Mouse (Mus musculus): ENCODE measurements around the gene Cdc26. TPM values are rescaled to one million over a fixed set of nuclear protein-coding genes. Genes with fewer than 3 reads are reported as not detected.

Cdc26 gene
- total and polyA plus RNA-seq, 3 experiments, result 78.2 to 258 (median 125) TPM

- Histone ChIP-seq H3K27me3 (replicated peaks) (no peaks in the 10 kb centered on the region), H3K9ac (ENCODE audit: insufficient read depth, low read depth) (no peak overlapping the region), H3K4me1 (ENCODE audit: control insufficient read depth in 1 of 2, insufficient read depth in 2 of 2) (peaks cover 0 to 12% of the 10 kb centered on the region in 2 experiments; a peak in 2 of 4 replicates), H3K9me3 (replicated peaks; ENCODE audit: low read length) (peaks cover 3% of the 10 kb centered on the region), H3K27ac (ENCODE audit: insufficient read depth, low read depth) (no peak overlapping the region), H3K36me3 (replicated peaks in 1 of 2; ENCODE audit: control insufficient read depth in 1 of 2, insufficient read depth in 1 of 2, low read length in 1 of 2) (no peaks in the 10 kb centered on the region), H3K79me2 (replicated peaks; ENCODE audit: control insufficient read depth, extremely low read depth, insufficient read depth, poor library complexity, severe bottlenecking) (no peaks in the 10 kb centered on the region), H3K4me3 (replicated peaks in 1 of 3; ENCODE audit: low read depth in 2 of 3, low read length in 2 of 3, poor library complexity in 1 of 3) (no peak overlapping the region), H3K4me2 (ENCODE audit: insufficient read depth, low read depth, poor library complexity, severe bottlenecking) (no peak overlapping the region)
- no peak for DNase-seq (ENCODE audit: extremely low read depth)
- TF ChIP-seq MAFK (IDR thresholded peaks at IDR 0.05; ENCODE audit: insufficient replicate concordance, low read length), result no peak
- TF ChIP-seq USF2 (conservative IDR thresholded peaks at IDR 0.05; ENCODE audit: low read depth, low read length), result no peak
- TF ChIP-seq MAZ (IDR thresholded peaks at IDR 0.05; ENCODE audit: low read depth, low read length), result no peak
- no peak for TF ChIP-seq GABPA (IDR thresholded peaks at IDR 0.05; ENCODE audit: insufficient replicate concordance, low read depth, low read length)
- TF ChIP-seq ZMIZ1 (IDR thresholded peaks at IDR 0.05; ENCODE audit: low read depth, low read length), result no peak
- no peak for TF ChIP-seq EP300 (IDR thresholded peaks at IDR 0.05; ENCODE audit: low read length)
- no peak for TF ChIP-seq KAT2A (IDR thresholded peaks at IDR 0.05; ENCODE audit: insufficient replicate concordance, low read length)
- no peak for TF ChIP-seq ELF1 (IDR thresholded peaks at IDR 0.05; ENCODE audit: low read depth, low read length)
- TF ChIP-seq USF1 (IDR thresholded peaks at IDR 0.05; ENCODE audit: low read depth, low read length), result no peak
- TF ChIP-seq CHD2 (IDR thresholded peaks at IDR 0.05; ENCODE audit: low read length), result no peak
- TF ChIP-seq POLR2A (IDR thresholded peaks at IDR 0.05; ENCODE audit: low read depth, low read length), result no peak
- no peak for TF ChIP-seq MAX (IDR thresholded peaks at IDR 0.05; ENCODE audit: low read length)
- dilution Hi-C loops (cut with MboI; ENCODE audit: extremely low pct_ligation_motif_present, extremely low pct_unique_long_range_greater_than_20kb, low sequenced_read_pairs), result no loop called here
- in situ Hi-C loops (cut with MboI; ENCODE audit: low pct_ligation_motif_present, low pct_unique_long_range_greater_than_20kb, low sequenced_read_pairs), result no loop called here
Observed at GRCm38 (mm10) chr4:62440544-62440943, 32.1 kb upstream of the Cdc26 start.

GRCm38 (mm10) chr4:62439793-62440192 is 31.4 kb upstream of the Cdc26 start:
- Histone ChIP-seq H3K9me3 (replicated peaks; ENCODE audit: low read length) (peaks cover 3% of the 10 kb centered on the region), H3K79me2 (replicated peaks; ENCODE audit: control insufficient read depth, extremely low read depth, insufficient read depth, poor library complexity, severe bottlenecking) (no peaks in the 10 kb centered on the region), H3K4me1 (ENCODE audit: control insufficient read depth in 1 of 2, insufficient read depth in 2 of 2) (peaks cover 0 to 18% of the 10 kb centered on the region in 2 experiments; a peak in 3 of 4 replicates), H3K4me2 (ENCODE audit: insufficient read depth, low read depth, poor library complexity, severe bottlenecking) (no peak overlapping the region), H3K27me3 (replicated peaks) (no peaks in the 10 kb centered on the region), H3K4me3 (replicated peaks in 1 of 3; ENCODE audit: low read depth in 2 of 3, low read length in 2 of 3, poor library complexity in 1 of 3) (no peak overlapping the region), H3K36me3 (replicated peaks in 1 of 2; ENCODE audit: control insufficient read depth in 1 of 2, insufficient read depth in 1 of 2, low read length in 1 of 2) (no peaks in the 10 kb centered on the region), H3K9ac (ENCODE audit: insufficient read depth, low read depth) (no peak overlapping the region), H3K27ac (ENCODE audit: insufficient read depth, low read depth) (no peak overlapping the region)
- dilution Hi-C loops (cut with MboI; ENCODE audit: extremely low pct_ligation_motif_present, extremely low pct_unique_long_range_greater_than_20kb, low sequenced_read_pairs), result no loop called here
- no peak for DNase-seq (ENCODE audit: extremely low read depth)
- in situ Hi-C loops (cut with MboI; ENCODE audit: low pct_ligation_motif_present, low pct_unique_long_range_greater_than_20kb, low sequenced_read_pairs), result no loop called here
- TF ChIP-seq SMC3 (IDR thresholded peaks at IDR 0.05; ENCODE audit: low read depth, low read length), result no peak
- TF ChIP-seq PAX5 (IDR thresholded peaks at IDR 0.05; ENCODE audit: low read length), result no peak
- no peak for TF ChIP-seq RCOR1 (conservative IDR thresholded peaks at IDR 0.05; ENCODE audit: low read depth, low read length)
- no peak for TF ChIP-seq IRF4 (IDR thresholded peaks at IDR 0.05; ENCODE audit: low read depth, low read length)
- no peak for TF ChIP-seq KAT2A (IDR thresholded peaks at IDR 0.05; ENCODE audit: insufficient replicate concordance, low read length)
- TF ChIP-seq POLR2AphosphoS2 (IDR thresholded peaks at IDR 0.05; ENCODE audit: low read depth, low read length), result no peak
- no peak for TF ChIP-seq ZMIZ1 (IDR thresholded peaks at IDR 0.05; ENCODE audit: low read depth, low read length)
- no peak for TF ChIP-seq CHD1 (IDR thresholded peaks at IDR 0.05; ENCODE audit: low read depth, low read length)
- no peak for TF ChIP-seq UBTF (IDR thresholded peaks at IDR 0.05; ENCODE audit: low read depth, low read length)
- no peak for TF ChIP-seq MEF2A (IDR thresholded peaks at IDR 0.05; ENCODE audit: borderline replicate concordance, low read depth, low read length)
- TF ChIP-seq GABPA (IDR thresholded peaks at IDR 0.05; ENCODE audit: insufficient replicate concordance, low read depth, low read length), result no peak
- no peak for TF ChIP-seq E2F4 (IDR thresholded peaks at IDR 0.05; ENCODE audit: insufficient replicate concordance, low read depth, low read length)
- no peak for TF ChIP-seq CTCF (conservative IDR thresholded peaks at IDR 0.05 in 1 of 2, IDR thresholded peaks at IDR 0.05 in 1 of 2; ENCODE audit: low read depth in 2 of 2, low read length in 2 of 2)
- no peak for TF ChIP-seq NRF1 (IDR thresholded peaks at IDR 0.05; ENCODE audit: low read depth, low read length)
- TF ChIP-seq MXI1 (IDR thresholded peaks at IDR 0.05; ENCODE audit: low read depth, low read length), result no peak
- no peak for TF ChIP-seq NELFE (IDR thresholded peaks at IDR 0.05; ENCODE audit: low read depth, low read length)
